Mouse (Mus musculus): ENCODE data around the gene Fastkd1. TPM values are rescaled to one million over a fixed set of nuclear protein-coding genes. Genes with fewer than 3 reads are reported as not detected.

The Fastkd1 gene
- 12.5 and 13.2 TPM in 2 replicates for polyA plus RNA-seq (2015; fragmentation: Nextera tagmentation; extraction: Ambion mirVana)

GRCm38 (mm10) chr2:69712981-69713625 is at the start of gene Fastkd1:
Gene Fastkd1, minus strand, starts transcription at chr2:69713516.

DNA sequence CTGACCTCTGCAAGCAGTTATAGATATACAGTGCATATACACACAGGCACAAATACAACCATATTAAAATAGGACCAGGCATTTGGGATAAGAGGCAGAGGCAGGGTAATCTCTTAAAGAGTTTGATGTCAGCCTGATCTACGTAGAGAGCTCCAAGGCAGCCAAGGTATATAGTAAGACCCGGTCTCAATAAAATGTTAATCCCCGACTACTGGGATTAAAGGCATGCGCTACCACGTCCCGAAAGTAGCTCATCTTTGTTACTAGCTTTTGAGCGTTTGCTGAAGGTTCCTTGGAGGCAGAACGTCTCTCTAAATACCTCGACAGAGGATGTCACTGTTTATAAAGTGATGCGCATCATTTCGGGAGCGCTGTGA is 8.9 kb upstream of the Fastkd1 start, which contains the start of gene Ppig:
TSS of gene Ppig (plus strand) at position 273 of the 377 bp plus-strand sequence.

DNA sequence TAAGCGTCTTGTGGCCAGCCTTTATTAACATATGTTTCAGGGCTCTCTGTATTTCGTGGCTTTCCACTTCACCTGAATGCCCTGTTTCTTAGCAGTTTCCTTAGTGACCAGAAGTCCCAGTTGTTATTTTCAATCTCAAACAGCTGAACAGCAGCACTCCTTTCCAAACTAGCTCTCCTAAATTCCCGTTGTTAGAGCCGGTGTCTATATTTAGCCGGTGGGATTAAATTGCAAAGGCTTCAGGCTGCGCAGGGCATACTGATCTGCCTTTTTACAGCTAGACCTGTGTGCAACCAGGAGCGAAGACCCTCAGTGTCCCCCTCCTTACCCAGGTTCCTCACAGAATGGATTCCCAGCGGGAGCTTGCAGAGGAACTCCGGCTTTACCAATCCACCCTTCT is 43.5 kb downstream of the Fastkd1 start, which contains the start of gene Klhl41:
TSS of gene Klhl41 (plus strand) at position 268 of the 400 bp plus-strand sequence.

DNA sequence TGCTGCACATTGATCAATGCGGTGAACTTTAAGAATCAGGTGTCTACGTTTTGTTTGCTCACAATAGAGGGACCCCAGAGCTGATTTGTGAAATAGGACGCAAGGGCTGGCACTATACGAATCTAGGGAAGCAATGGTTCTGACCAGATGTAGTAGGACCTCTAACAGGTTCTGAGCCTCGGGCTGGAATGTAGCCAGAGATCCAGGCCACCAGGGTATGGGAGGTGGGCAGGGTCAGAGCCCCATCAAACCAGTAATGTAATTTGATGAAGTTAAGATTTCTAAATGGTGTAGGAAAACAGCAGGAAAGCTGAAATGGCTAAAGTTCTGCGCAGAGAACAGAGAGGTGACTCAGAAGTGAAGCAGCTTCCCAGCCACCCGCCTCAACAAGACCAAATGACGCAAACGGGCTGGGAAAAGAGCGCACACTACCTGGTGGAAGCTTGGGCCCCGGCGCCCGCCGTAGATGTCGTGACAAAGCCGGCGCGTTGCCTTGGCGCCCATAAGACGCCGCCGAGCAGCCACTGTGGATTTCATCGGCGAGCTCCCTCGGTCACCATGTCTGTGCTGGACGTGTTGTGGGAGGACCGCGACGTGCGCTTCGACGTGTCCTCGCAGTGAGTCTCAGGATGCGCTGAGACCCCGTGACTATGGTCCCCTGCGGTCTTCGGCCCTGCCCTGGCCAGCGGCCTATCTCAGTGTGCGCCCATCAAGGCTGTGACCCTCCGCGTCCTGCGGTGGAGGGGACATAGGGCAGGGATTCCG is 66.4 kb downstream of the Fastkd1 start, which contains the start of gene Bbs5:
TSS of gene Bbs5 (plus strand) at position 446 of the 765 bp plus-strand sequence.

Other genes starting within 250 kb of the Fastkd1 start
- 0.27 and 0.32 TPM in 2 replicates for gene Lrp2, start 127.5 kb downstream of the Fastkd1 start, polyA plus RNA-seq (2015; fragmentation: Nextera tagmentation; extraction: Ambion mirVana)
- gene Bbs5, start 66.3 kb downstream of the Fastkd1 start, polyA plus RNA-seq (2015; fragmentation: Nextera tagmentation; extraction: Ambion mirVana), result 27.0 and 35.7 TPM in 2 replicates
- gene Klhl41, start 43.4 kb downstream of the Fastkd1 start, polyA plus RNA-seq (2015; fragmentation: Nextera tagmentation; extraction: Ambion mirVana), result 0.21 TPM in 1 of 2 replicates, not detected in the other
- 111 and 131 TPM in 2 replicates for gene Ppig, start 9.0 kb upstream of the Fastkd1 start, polyA plus RNA-seq (2015; fragmentation: Nextera tagmentation; extraction: Ambion mirVana)
- gene Ccdc173, start 76.1 kb upstream of the Fastkd1 start, polyA plus RNA-seq (2015; fragmentation: Nextera tagmentation; extraction: Ambion mirVana), result 2.2 and 2.8 TPM in 2 replicates
- gene Phospho2, start 76.1 kb upstream of the Fastkd1 start, polyA plus RNA-seq (2015; fragmentation: Nextera tagmentation; extraction: Ambion mirVana), result 27.9 and 31.7 TPM in 2 replicates
- 81.1 and 90.5 TPM in 2 replicates for gene Klhl23, start 108.4 kb upstream of the Fastkd1 start, polyA plus RNA-seq (2015; fragmentation: Nextera tagmentation; extraction: Ambion mirVana)
- gene Ssb, start 148.0 kb upstream of the Fastkd1 start, polyA plus RNA-seq (2015; fragmentation: Nextera tagmentation; extraction: Ambion mirVana), result 246 and 267 TPM in 2 replicates
- 35.0 and 36.2 TPM in 2 replicates for gene Mettl5, start 172.1 kb upstream of the Fastkd1 start, polyA plus RNA-seq (2015; fragmentation: Nextera tagmentation; extraction: Ambion mirVana)
- 15.2 and 16.7 TPM in 2 replicates for gene Ubr3, start 183.7 kb upstream of the Fastkd1 start, polyA plus RNA-seq (2015; fragmentation: Nextera tagmentation; extraction: Ambion mirVana)

All from neural tube, postnatal 0 days (tissue).